Mouse (Mus musculus): ENCODE measurements around the gene Asb5. TPM values are rescaled to one million over a fixed set of nuclear protein-coding genes. Genes with fewer than 3 reads are reported as not detected.
"Not testable (repeated sequence)": the region's sequence is repeated elsewhere in the genome, so short reads cannot be mapped to it uniquely, and the experiment has no call there.

The Asb5 gene
- 1 to 10 TPM in 1 of 2 experiments, under 1 TPM in 1; 0.68 to 2.1 TPM for total RNA-seq (2021)

DNA sequence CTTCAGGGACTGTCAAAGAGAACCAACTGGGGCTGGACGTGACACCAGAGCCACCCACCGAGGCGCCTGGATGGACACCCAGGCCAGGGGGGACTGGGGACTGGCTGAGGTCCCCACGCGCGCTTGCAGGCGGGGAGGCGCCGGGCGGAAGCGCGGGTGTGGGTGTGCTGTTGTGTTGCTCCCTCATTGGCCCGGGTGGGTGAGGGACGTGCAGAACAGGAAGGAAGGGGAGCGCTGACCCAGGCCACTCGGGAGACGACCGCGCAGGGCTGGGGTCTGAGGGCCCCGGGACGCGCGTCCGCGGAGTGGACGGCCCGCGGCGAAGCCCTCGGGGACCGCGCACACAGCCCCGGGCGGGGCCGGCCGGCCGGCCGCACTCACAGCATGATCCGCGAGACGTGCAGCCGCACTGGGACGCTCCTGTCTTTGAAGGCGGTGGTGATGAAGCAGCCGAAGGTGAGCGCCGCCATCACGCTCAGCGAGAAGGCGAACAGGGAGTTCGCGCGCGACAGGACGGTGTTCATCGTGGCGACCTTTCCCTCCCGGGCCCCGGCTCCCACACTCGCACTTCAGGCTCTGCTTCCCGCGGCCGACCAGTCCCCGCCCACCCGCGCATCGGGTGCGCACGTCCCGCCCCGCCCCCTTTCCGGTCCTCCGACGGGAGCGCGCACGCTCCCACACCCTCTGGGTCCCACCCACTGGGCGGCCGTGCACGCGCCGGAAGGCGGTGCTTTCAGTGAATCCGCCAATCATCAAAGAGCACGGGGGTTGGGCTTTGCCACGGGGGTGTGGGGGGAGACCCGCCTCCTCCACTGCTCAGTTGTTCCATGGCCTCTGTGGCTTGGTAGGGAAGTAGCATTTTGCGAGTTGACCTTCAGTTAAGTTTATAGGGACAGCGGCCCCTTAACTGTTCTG, at the start of gene Asb5, which contains the start of gene Spcs3:
Asb5 (plus strand) TSS at position 199 of the 915 bp plus-strand sequence.
Spcs3 (minus strand) TSS at position 617 of the 915 bp plus-strand sequence.
- DNase-seq: peak; percentile 94 to 95

DNA sequence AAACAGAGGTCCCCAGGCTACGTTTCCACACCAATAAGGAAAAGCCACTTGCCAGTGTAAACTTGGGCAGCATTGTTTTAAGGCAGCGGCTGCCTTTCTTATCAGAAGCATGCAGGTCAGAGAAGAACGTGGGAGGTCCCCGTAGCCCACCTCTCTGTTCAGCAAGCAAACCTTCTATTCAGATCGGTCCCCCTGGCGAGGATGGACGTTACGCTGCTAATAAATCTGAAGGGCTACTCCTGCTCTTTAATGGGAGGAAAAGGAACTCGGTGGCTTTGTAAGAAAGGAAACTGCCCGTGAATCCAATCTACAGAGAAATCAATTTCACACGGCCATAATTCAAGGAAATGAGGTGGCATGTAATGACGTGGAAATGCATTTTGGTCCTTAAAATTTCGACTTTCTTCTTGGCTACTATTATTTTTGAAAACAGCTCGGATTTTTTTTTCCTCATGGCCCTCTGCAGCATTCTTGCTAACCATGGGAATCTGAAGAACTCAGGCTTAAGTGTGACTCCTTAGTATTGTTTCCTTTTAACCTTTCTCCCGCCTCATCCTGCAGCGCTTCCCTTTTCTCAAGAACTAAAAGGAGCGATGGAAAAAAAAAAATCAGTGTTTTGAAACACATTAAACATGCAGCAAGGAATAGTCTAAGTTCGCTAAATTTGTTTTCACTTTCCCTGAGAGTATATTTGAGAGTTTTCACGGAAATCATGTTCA, 42.7 kb upstream of the Asb5 start:
- no peak for DNase-seq

DNA sequence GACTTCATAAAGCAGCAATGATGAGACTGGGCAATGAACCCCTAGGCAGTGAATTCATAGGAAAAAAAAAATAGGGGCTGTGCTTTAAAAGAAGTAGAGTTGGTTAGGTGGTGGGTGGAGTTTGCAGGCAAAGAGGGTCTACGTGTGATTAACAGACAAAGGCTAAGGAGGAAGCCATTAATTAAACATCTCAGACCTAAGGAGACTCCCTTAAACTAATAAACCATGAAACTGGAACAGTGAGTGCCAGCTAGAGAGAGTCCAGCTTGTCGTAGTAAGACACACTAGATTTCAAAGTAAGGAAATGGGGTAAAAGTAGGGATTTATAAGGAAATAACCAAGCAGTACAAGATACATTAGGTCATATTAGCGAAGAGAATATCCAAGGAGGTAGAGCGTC, 40.9 kb upstream of the Asb5 start:
- DNase-seq: no peak

DNA sequence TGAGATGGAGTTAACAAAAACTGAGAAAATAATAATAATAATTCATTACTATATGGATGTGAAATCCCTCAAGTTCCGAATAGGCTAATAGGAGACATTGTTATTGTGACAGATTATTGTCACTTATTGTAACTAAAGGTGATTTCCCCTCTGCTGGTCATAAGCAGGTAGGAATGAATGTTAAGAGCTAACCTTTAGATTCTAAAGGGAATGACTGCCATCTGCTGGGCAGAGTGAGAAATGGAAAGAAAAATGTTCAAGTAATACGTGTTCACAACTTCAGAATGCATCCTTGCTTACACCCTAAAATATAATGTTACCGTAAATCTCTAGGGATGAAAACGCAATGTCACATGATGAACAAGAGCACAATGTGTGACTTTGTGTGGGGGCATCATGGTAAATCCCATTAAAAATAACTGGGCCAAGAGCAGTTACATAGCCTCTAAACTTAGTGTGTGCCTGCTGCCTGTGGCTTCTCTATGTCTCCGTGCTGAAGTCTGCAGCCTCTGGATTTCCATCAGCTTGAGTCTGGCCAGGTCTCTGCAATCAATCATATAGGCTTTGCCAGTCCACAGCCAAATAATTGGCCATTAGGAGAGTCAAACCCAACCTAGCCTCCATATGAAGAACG, 38.2 kb upstream of the Asb5 start:
- no peak for DNase-seq

DNA sequence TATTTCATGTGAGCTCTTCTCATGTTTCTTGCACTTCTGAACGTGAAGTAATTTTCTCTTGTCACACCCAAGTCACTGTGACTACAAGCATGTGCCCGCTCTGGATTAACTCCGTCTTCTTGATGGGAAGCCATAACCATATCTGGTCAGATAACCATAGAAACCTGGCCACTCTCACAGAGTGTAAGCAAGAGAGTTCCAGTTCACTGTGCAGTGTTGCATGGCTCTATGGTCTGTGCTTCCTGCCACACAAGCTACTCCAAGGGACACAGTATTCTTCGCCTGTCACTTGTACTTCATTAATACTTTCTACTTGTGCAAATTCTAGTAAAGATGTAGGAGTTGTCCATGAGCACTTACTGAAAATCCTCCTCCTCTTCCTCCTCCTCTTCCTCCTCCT, 37.4 kb upstream of the Asb5 start:
- DNase-seq: no peak

DNA sequence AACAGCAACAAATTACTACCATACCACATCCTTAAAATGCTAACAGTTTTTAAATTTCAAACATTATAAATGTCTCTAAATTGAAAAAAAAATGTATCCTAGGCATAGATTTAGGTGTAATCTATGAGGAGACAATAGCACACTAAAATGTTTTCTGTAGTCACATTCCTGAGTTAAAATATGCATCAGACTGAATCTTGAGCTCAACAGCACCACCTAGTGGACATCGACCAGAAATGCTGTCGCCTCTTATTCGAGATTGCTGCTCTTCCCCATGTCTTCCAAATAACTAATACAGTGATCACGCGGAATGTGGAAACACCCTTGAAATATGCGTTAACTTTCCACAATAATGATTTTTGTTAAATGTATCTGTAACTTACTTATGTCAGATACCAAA, 36.3 kb upstream of the Asb5 start:
- DNase-seq: peak; percentile 17 to 32

DNA sequence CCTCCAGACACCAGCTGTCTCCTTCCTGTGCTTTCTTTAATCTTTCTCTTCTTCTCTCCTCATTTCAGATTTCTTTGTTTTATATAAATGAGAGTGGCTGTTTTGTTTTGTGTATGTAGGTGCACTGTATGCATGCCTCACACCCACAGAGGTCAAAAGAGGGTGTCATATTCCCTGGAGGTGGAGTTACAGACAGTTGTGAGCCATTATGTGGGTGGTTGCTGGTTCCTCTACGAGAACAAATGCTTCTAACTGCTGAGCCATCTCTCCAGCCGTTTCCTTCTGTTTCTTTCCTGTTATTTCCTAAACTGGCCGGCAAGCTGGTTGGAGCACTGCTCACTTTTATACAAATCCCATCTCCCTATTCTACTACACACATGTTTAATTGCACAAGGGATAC, 35.5 kb upstream of the Asb5 start:
- no peak for DNase-seq

DNA sequence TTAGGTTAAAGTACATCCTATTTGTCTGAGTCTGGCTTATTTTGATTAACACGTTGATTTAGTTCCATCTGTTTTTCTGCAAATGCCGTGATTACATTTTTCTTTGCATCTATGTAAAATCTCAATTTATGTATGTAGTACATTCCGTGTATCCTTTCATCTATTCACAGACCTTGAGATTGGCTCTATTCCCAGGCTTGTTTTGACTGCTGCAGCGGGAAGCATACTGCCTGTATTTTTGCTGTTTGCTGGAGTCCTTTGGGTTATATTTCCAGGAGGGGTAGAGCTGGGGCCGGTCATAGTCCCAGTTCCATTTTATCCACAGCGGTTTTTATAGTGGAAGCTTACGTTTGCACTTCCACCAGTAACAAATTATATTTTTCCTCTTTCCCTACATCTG, 26.3 kb upstream of the Asb5 start:
- DNase-seq: no peak

DNA sequence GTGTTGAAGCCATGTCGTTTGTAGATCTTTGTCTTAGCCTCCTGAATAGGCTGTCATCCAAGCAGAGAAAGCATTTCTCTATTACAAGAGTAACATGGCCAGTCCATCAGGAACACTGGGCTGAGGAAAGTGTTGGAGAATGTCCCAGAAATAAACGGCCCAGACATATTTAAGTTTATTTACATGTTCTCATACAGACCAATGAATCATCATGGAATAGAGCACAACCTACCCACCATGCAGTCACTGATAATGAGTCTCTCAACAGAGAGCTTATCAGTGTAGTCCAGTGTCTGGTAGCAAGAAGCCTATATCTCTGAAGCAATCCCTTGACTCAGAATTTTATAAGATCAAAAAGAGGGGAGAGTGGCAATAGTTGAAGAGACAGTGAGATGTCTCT, 24.3 kb upstream of the Asb5 start:
- DNase-seq: no peak

DNA sequence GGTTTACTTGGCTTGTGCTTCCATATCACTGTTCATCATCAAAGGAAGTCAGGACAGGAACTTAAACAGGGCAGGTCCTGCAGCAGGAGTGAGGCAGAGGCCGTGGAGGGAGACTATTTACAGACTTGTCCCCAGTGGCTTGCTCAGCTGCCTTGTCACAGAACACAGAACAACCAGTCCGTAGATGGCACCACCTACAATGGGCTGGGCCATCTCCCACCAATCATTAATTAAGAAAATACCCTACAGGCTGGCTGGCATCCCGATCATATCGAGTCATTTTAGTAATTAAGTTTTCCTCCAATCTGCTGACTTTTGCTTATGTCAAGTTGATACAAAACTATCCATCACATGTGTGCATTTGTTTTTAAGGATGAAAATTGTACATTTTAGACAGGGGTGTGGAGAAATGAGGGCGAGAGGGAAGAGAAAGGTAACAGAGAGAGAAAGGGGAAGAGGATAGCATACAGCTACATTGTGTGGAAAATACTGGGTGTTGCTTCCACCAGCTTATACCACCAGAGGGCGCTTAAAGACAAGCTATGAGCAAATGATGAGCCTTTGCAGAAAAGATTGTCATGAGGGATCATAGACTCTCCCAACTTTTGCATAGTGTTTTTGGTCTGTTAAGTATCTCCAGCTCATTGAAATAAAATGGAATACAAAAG, 21.8 kb upstream of the Asb5 start:
- peak; percentile 72 to 83 for DNase-seq

DNA sequence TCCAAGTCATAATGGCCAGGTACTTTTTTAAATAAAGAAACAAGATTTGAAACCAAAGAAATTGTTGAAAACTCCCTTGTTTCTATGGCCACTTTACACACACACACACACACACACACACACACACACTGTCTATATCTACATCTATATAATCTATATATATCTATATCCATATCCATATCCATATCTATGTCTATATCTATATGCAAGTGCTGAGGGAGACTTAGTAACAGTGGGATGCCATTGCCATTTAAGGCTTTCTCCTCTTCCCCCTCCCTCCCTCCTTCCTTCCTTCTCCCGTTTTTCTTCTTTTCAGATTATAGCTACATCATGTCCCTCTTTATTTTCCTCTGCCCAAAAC, 21.3 kb upstream of the Asb5 start:
- DNase-seq: no peak

DNA sequence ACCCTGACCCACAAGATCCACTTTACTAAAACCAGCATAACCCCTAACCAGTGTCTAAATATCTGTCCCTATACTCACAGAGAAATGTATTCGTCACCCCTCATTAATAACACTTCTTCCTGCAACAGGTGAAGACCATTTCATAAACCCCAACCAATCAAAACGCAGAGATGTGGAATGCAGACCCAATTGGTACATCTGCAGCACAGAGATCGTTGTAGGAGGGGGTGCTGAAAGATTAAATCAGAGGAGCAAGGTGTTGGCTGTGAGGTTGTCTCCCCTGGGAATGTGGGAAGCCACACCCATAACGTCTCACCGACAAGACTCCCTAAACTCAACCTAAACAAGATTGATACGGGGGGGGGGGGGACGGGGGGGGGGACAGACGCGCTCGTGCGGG, 20.6 kb upstream of the Asb5 start:
- DNase-seq: no peak

DNA sequence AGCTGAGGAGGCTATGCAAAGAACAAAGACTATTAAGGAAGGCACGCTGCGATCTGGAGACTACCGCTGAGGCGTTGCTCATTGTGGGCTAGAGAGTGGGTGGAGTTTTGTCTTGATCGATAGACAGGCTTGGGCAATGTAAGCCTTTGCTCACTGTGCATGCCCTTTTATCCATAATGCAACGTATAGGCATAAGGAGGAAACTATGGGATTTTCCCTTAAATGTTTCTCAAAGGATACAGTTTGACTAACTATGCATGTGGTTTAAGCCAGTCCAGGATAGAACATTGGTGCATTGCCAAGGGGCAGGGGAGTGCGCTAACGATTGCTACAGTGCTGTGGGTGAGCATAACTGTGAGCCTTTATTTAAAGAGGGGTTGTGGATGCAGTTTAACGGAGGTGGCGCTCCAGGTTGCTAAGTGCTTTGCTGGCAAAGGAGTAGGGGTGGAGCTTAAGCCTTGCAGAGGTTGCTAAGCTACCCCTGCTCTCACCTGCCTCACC, 20.1 kb upstream of the Asb5 start:
- peak; percentile 26 to 37 for DNase-seq

DNA sequence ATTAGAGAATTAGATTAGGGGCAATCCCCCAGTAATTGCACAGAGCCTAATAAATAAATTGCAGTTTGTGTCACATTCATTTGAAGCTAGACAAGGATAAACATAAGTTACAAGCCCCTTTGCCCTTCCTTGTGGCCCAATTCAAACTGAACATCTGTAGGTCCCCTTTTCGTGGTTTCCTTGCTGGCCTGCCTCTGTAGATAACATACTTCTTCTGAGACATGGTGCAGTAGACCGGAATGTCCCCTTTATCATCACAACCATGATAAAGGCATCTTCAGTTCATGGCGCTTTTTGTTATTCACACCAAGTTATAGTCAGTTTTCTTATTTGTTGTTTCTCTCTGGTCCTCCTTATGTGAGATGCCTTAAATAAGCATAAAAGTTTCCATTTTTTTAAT, 17.6 kb upstream of the Asb5 start:
- DNase-seq: no peak

DNA sequence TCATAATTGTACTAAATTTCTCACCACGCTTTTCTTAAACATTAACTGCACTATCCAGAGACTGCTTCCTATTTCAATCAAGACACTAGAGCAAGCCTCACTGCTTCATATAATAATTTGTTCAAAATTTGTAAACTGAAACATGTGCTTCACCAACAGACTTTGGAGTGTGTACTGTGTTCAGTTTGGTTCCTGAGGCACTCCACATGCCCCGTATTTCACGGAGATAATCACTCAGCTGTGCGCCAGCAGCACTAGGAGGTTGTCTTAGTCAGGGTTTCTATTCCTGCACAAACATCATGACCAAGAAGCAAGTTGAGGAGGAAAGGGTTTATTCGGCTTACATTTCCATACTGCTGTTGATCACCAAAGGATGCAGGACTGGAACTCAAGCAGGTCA, 17.2 kb upstream of the Asb5 start:
- DNase-seq: not testable (repeated sequence)

DNA sequence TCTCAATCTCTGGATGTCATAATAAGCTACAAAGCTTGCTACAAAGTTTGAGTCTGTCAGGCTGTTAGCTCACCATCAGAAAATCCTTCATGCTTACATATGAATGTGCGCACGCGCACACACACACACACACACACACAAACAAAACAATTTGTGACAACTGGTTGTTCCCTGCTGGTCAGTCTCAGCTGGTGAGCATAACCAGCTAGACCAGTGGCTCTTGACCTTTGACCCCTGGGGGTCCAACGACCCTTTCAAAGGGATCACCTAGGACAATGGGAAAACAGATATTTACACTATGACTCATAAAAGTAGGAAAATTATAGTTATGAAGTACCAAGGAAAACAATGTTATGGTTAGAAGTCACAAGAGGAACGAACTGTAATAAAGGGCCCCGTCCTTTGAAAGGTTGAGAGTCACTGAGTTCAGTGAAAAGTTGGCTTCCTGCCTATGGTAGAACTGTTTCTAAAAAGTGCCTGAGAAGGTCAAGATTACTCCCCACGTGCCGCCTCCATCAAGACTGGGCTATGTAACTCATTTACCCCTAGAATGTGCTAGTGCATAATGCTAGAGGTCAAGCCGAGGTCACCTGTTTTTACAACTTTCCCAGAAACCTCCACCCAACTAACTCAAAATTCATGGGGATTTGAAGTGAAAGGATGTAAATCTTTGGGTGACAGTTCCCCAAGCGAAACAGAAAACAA, 10.5 kb upstream of the Asb5 start:
- no peak for DNase-seq

DNA sequence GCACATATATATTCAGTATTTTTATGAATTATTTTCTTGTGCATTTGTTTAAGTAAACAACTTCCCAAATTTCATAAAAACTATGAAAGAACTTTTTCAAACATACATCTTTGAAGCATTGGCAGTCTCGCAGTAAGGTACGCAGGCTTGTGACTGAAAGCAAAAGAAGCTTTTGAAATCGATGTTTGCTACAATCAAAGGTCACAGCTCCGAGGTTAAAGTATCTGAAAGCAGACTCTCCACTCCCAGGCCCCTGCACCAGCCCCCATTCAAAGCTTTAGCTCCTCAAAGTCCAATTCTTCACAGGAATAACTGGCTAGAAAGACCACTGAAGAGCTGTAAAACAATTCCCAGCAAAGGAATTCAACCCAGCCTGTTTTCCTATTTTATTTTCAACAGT, 8.9 kb upstream of the Asb5 start:
- no peak for DNase-seq

DNA sequence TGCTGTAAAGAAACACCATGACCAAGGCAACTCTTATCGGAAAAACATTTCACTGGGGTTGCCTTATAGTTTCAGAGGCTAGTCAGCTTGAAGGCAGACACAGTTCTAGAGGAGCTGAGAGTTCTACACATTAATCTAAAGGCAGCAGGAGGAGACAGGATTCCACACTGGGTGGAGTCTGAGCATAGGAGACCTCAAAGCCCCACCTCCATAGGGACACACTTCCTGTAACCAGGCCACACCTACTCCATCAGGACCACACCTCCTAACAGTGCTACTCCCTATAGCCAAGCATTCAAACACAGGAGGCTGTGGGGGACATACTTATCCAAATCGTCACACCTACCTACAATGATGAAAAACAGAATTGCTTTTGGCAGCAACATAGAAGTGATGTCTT, 3.8 kb upstream of the Asb5 start:
- no peak for DNase-seq

DNA sequence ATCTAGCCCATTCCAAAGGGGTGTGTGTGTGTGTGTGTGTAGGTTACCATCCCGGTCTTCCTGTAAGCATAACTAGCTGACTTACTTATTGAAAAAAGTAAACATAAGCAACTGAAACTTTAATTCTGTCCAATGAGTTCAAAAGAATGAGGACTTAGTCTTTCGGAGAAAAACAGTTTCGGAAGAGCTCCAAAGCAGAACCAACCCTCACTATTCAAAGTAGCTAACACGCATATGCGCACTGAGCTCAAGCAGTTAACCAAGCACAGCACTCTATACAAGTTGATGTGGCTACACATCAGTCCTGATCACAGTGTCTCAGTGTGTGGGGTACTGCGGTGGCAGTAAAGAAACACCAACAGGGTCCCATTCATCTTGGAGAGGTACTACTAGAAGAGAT, 2.7 kb upstream of the Asb5 start:
- no peak for DNase-seq

DNA sequence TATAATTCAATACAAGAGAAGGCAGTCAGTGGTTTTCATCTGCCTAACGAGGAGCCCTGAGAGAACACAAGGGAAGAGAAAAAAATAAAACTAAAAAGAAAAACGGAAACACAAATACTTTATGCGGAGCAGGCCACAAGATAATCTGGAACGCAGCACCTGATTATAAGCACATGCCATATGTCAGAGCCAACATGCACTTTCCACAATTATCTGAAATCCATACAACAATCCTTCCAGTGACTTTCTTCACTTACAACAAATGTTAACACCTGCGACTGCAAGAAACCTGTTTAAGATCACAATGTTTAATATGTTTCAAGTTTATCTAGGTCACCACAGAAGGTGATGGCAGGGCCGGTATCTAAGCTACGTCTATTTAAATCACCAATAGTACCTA, 809 bp upstream of the Asb5 start:
- no peak for DNase-seq

DNA sequence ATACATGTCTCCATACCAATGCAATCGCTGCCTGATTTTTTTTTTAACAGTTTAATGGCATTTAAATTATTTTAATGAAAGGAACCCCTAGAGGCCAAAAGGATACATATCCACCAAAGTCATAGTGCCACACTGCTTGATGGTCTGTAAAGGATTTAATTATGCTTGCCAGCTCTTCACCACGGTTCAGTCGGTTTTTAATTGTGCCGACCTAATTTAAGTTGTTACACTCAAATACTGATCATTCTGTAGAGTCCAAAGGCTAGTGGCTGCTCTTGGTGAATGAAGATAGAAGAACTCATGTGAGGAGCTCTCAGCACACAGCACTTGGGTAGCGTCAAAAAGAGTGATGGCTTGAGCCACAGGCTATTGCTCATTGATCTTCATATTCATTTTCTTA, 5.8 kb downstream of the Asb5 start:
- DNase-seq: no peak

DNA sequence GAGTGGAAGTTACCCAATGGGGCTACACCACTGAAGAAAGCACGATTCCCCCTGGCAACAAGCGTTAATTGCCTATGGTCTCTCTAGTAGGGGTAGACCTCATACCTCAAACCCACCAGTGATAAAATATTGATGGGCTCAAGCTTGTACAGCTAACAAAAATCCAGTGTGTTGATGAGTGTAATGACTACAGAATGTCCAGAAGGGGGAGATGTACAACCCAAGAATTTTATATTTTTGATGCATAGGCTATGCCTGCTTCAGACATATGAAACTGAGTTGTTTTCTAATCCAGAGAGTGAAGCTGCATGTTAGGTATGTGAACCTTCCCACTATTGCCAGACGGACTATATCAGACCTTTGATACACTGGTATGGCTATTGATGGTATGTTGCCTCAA, 7.9 kb downstream of the Asb5 start:
- no peak for DNase-seq

Data from layer of hippocampus, postnatal 36 days (tissue).